Mouse (Mus musculus): ENCODE results near the gene Exoc3l2. TPM values are rescaled to one million over a fixed set of nuclear protein-coding genes. Genes with fewer than 3 reads are reported as not detected.
"Not testable (repeated sequence)": the region's sequence is repeated elsewhere in the genome, so short reads cannot be mapped to it uniquely, and the experiment has no call there.

Gene Exoc3l2
- polyA plus RNA-seq, 2 experiments, result 0.48 to 1.7 TPM

DNA sequence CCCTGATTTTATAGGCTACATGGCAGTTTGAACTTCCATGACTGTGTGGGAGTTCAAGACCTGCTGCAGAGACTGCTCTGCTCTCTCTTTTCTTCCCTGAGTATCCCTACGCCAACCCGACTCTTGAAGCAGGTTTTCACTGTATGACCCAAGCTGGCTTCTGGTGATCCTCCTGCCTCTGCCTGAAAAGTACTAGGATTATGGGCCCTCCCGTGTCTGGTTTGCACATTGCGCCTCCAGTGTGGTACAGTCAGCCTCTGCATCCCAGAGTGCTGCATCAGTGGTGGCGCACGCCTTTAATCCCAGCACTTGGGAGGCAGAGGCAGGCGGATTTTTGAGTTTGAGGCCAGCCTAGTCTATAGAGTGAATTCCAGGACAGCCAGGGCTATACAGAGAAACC is 46.7 kb downstream of the Exoc3l2 start:
- Histone ChIP-seq H3K4me2 (ENCODE audit: low read depth) (peak overlapping the region; percentile 78), H3K9ac (replicated peaks) (no peak overlapping the region), H3K27me3 (ENCODE audit: control insufficient read depth, insufficient read depth, low read length) (no peaks in the 10 kb centered on the region), H3K27ac (no peak overlapping the region), H3K4me1 (replicated peaks; ENCODE audit: control insufficient read depth in 2 of 2, insufficient read depth in 2 of 2, low read length in 1 of 2) (peaks cover 7 to 13% of the 10 kb centered on the region in 2 experiments), H3K4me3 (ENCODE audit: insufficient read depth in 1 of 2, low read depth in 2 of 2, low read length in 2 of 2) (peak overlapping the region in 1 of 2 experiments; percentile 76; a peak in 1 of 4 replicates), H3K36me3 (replicated peaks; ENCODE audit: control insufficient read depth, insufficient read depth, low read depth) (no peaks in the 10 kb centered on the region), H3K9me3 (ENCODE audit: control insufficient read depth, low read length) (no peaks in the 10 kb centered on the region)
- TF ChIP-seq EP300 (IDR thresholded peaks at IDR 0.05; ENCODE audit: low read depth) (no peak), CTCF (IDR thresholded peaks at IDR 0.05; ENCODE audit: low read depth) (no peak)
- DNase-seq (ENCODE audit: low read depth in 3 of 3, low spot score in 3 of 3), result no peak
- WGBS (ENCODE audit: insufficient replicate concordance), result 73% methylated on average over 7 of the region's 7 CpGs
- no peak for ATAC-seq (ENCODE audit: insufficient read depth)

GRCm38 (mm10) chr7:19511934-19512333 is 48.8 kb downstream of the Exoc3l2 start:
- not testable (repeated sequence) for H3K9ac ChIP-seq (replicated peaks); DNase-seq (ENCODE audit: low read depth in 3 of 3, low spot score in 3 of 3); H3K9me3 ChIP-seq (ENCODE audit: control insufficient read depth, low read length); ATAC-seq (ENCODE audit: insufficient read depth); H3K36me3 ChIP-seq (replicated peaks; ENCODE audit: control insufficient read depth, insufficient read depth, low read depth); H3K4me1 ChIP-seq (replicated peaks; ENCODE audit: control insufficient read depth in 2 of 2, insufficient read depth in 2 of 2, low read length in 1 of 2); H3K4me3 ChIP-seq (ENCODE audit: insufficient read depth in 1 of 2, low read depth in 2 of 2, low read length in 2 of 2); H3K27ac ChIP-seq; H3K4me2 ChIP-seq (ENCODE audit: low read depth); H3K27me3 ChIP-seq (ENCODE audit: control insufficient read depth, insufficient read depth, low read length)
- 72% methylated on average over 6 of the region's 7 CpGs for WGBS (ENCODE audit: insufficient replicate concordance)

DNA sequence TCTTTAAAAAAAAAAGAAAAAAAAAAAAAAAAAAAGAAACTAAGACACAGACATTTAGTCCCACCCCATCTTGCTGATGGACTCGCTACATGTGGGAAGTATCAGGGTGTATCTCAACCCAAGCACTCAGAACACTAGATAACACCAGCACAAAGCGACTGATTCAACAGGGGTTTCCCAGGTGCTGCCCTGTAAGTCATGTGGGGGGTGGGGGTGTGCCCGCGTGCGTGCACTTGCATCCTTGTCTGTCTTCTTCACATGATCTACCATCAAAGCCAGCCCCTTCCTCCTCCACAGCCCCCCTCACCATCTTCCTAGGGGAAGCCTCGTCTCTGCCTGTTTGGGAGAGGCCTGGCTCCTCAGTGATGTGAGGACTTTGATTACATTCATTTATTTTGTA is 49.2 kb downstream of the Exoc3l2 start:
- TF ChIP-seq EP300 (IDR thresholded peaks at IDR 0.05; ENCODE audit: low read depth), result no peak
- TF ChIP-seq CTCF (IDR thresholded peaks at IDR 0.05; ENCODE audit: low read depth), result no peak
- no peak overlapping the region for H3K4me2 ChIP-seq (ENCODE audit: low read depth)
- H3K27ac ChIP-seq, result no peak overlapping the region
- DNase-seq (ENCODE audit: low read depth in 3 of 3, low spot score in 3 of 3) (no peak), ATAC-seq (ENCODE audit: insufficient read depth) (no peak)
- H3K4me1 ChIP-seq (replicated peaks; ENCODE audit: control insufficient read depth in 2 of 2, insufficient read depth in 2 of 2, low read length in 1 of 2), result peaks cover 7 to 10% of the 10 kb centered on the region in 2 experiments
- WGBS (ENCODE audit: insufficient replicate concordance), result 60% methylated on average over 6 of the region's 6 CpGs
- no peaks in the 10 kb centered on the region for H3K36me3 ChIP-seq (replicated peaks; ENCODE audit: control insufficient read depth, insufficient read depth, low read depth)
- H3K9ac ChIP-seq (replicated peaks), result no peak overlapping the region
- H3K27me3 ChIP-seq (ENCODE audit: control insufficient read depth, insufficient read depth, low read length), result peaks cover 6% of the 10 kb centered on the region; the same call in 1 of the 2 replicates
- no peaks in the 10 kb centered on the region for H3K9me3 ChIP-seq (ENCODE audit: control insufficient read depth, low read length)
- no peak overlapping the region for H3K4me3 ChIP-seq (ENCODE audit: insufficient read depth in 1 of 2, low read depth in 2 of 2, low read length in 2 of 2)

DNA sequence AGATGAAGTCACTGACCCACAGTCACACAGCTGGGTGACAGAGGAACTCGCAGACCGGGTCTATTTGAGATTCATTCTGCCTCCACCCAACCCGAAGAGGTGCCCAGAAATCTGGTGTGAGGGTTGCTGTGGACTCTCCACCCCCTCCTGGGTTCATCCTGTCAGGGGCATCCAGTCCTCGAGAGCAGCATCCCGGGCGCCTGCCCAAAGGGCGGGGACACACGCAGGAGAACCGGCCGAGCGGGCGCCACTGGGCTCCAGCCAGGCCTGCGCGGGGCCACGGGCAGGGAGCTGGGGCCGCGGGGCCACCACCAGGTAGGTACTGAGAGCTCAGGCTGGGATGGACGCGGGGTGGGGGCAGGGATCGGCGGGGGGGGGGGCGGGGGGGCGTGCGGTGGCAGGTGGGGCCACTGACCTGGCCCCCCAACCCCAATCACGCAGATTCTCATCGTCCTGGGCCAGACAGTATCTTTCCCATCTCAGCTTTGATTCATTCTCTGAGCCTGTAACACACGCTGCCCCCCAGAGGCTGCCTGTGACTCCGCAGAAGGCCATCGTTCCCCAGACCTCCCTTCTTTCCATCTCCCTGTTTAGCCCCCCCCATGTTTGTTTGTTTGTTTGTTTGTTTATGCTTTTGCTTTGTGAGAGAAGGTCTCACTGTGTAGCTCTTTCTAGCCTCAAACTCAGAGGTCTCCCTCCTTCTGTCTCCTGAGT is 54.7 kb downstream of the Exoc3l2 start, which contains the start of gene Nkpd1:
Gene Nkpd1, plus strand, starts transcription at position 187 of the 714 bp plus-strand sequence.
- Histone ChIP-seq H3K9me3 (ENCODE audit: control insufficient read depth, low read length) (no peaks in the 10 kb centered on the region), H3K4me1 (replicated peaks; ENCODE audit: control insufficient read depth in 2 of 2, insufficient read depth in 2 of 2, low read length in 1 of 2) (no peaks in the 10 kb centered on the region), H3K27ac (no peak within 1 kb of the TSS), H3K9ac (replicated peaks) (no peak within 1 kb of the TSS), H3K27me3 (ENCODE audit: control insufficient read depth, insufficient read depth, low read length) (peaks cover 59% of the 10 kb centered on the region), H3K4me2 (ENCODE audit: low read depth) (no peak within 1 kb of the TSS), H3K4me3 (ENCODE audit: insufficient read depth in 1 of 2, low read depth in 2 of 2, low read length in 2 of 2) (no peak within 1 kb of the TSS), H3K36me3 (replicated peaks; ENCODE audit: control insufficient read depth, insufficient read depth, low read depth) (no peaks in the 10 kb centered on the region)
- ATAC-seq (ENCODE audit: insufficient read depth) (no peak), DNase-seq (ENCODE audit: low read depth in 3 of 3, low spot score in 3 of 3) (no peak)
- TF ChIP-seq CTCF (IDR thresholded peaks at IDR 0.05; ENCODE audit: low read depth) (peak; percentile 49), EP300 (IDR thresholded peaks at IDR 0.05; ENCODE audit: low read depth) (no peak)
- WGBS (ENCODE audit: insufficient replicate concordance), result 3% methylated on average over 26 of the region's 29 CpGs

GRCm38 (mm10) chr7:19520032-19520431 is 56.9 kb downstream of the Exoc3l2 start:
- Histone ChIP-seq H3K4me3 (ENCODE audit: insufficient read depth in 1 of 2, low read depth in 2 of 2, low read length in 2 of 2) (peak overlapping the region in 1 of 2 experiments; percentile 16; a peak in 1 of 4 replicates), H3K27ac (no peak overlapping the region), H3K9ac (replicated peaks) (no peak overlapping the region; the same call in 1 of the 2 replicates), H3K4me1 (replicated peaks; ENCODE audit: control insufficient read depth in 2 of 2, insufficient read depth in 2 of 2, low read length in 1 of 2) (no peaks in the 10 kb centered on the region), H3K4me2 (ENCODE audit: low read depth) (peak overlapping the region; percentile 39), H3K27me3 (ENCODE audit: control insufficient read depth, insufficient read depth, low read length) (peaks cover 81% of the 10 kb centered on the region), H3K9me3 (ENCODE audit: control insufficient read depth, low read length) (no peaks in the 10 kb centered on the region), H3K36me3 (replicated peaks; ENCODE audit: control insufficient read depth, insufficient read depth, low read depth) (no peaks in the 10 kb centered on the region)
- TF ChIP-seq EP300 (IDR thresholded peaks at IDR 0.05; ENCODE audit: low read depth) (no peak), CTCF (IDR thresholded peaks at IDR 0.05; ENCODE audit: low read depth) (no peak)
- ATAC-seq (ENCODE audit: insufficient read depth) (no peak), DNase-seq (ENCODE audit: low read depth in 3 of 3, low spot score in 3 of 3) (no peak)
- WGBS (ENCODE audit: insufficient replicate concordance), result 6% methylated on average over 23 of the region's 23 CpGs

Data from liver, embryonic 14.5 days (tissue).